Mouse (Mus musculus) heart, adult 2 months (tissue): ENCODE measurements at regions not wholly inside any gene's neighbourhood (a gene's known extent, or its start where the extent isn't known, plus 50 kb on each side); places are given as distances from the start of the nearest gene placed in this dataset.

Source experiments
- DNase-seq, 2 experiments: peaks; one replicate each; pipeline ENCODE4 v3.0.0; 2021
- H3K27ac ChIP-seq: fragments of 200-600 bp; 2 replicates; pipeline ENCODE4 v1.8.1; 2022
- H3K27me3 ChIP-seq: fragments of 200-500 bp; 2 replicates; pipeline ENCODE4 v1.6.1; 2012; ENCODE audit warnings: mild to moderate bottlenecking, low read length, inconsistent platforms, mixed read lengths; ENCODE audit not compliant: control insufficient read depth, insufficient read depth
- H3K36me3 ChIP-seq: fragments of 200-500 bp; 2 replicates; pipeline ENCODE4 v1.6.1; 2012; ENCODE audit warnings: low read length, inconsistent platforms; ENCODE audit not compliant: control insufficient read depth, insufficient read depth
- H3K4me1 ChIP-seq: fragments of 200-500 bp; 2 replicates; pipeline ENCODE4 v1.6.1; 2011; ENCODE audit warnings: low read length; ENCODE audit not compliant: control insufficient read depth, insufficient read depth
- H3K4me3 ChIP-seq: fragments of 200-600 bp; 2 replicates; pipeline ENCODE4 v1.8.1; 2022
- H3K79me2 ChIP-seq: fragments of 200-500 bp; replicated peaks from 2 replicates; pipeline ENCODE4 v1.6.1; 2012; ENCODE audit warnings: mild to moderate bottlenecking, inconsistent platforms, low read length, moderate library complexity, mixed read lengths; ENCODE audit not compliant: control insufficient read depth, insufficient read depth
- H3K9ac ChIP-seq: fragments of 200-500 bp; 2 replicates; pipeline ENCODE4 v1.6.1; 2012; ENCODE audit warnings: low read depth, mild to moderate bottlenecking, control low read depth, inconsistent platforms, low read length, mixed read lengths
- CTCF ChIP-seq: fragments of 200-600 bp; IDR thresholded peaks from 2 replicates; pipeline ENCODE4 v1.8.1; 2022; ENCODE audit warnings: antibody characterized with exemption, mild to moderate bottlenecking, moderate library complexity
- EP300 ChIP-seq: fragments of 200-500 bp; IDR thresholded peaks from 2 replicates; pipeline ENCODE4 v1.6.1; 2011; ENCODE audit warnings: low read depth, low read length, control low read depth; ENCODE audit not compliant: insufficient read depth
- POLR2A ChIP-seq: fragments of 200-500 bp; IDR thresholded peaks from 2 replicates; pipeline ENCODE4 v1.6.1; 2011; ENCODE audit warnings: mild to moderate bottlenecking, low read depth, low read length, control low read depth; ENCODE audit not compliant: insufficient read depth
- WGBS: fragments of 180-500 bp; shearing (Covaris S2); methylation state at CpG from one replicate; pipeline ENCODE4 v1.1.7; 2018; 5-methylcytosine and 5-hydroxymethylcytosine counted together
- intact Hi-C: fragments of 180-260 bp; cut with DNase I; formaldehyde crosslinking; loops from one replicate; pipeline ENCODE4 v1.15.1; 2025

GRCm38 (mm10) chr14:9242118-9242517, 576.1 kb upstream of the 4930452B06Rik start:
- no peak overlapping the region for H3K9ac ChIP-seq
- H3K36me3 ChIP-seq, result no peaks in the 10 kb centered on the region
- no peaks in the 10 kb centered on the region for H3K4me1 ChIP-seq
- TF ChIP-seq CTCF (no peak), POLR2A (no peak), EP300 (no peak)
- no peaks in the 10 kb centered on the region for H3K79me2 ChIP-seq
- H3K4me3 ChIP-seq, result no peak overlapping the region
- DNase-seq, result no peak
- H3K27me3 ChIP-seq, result no peaks in the 10 kb centered on the region
- 82% methylated on average over 2 of the region's 2 CpGs for WGBS
- no peak overlapping the region for H3K27ac ChIP-seq
- intact Hi-C loops, result no loop called here

- H3K27me3 ChIP-seq, result no peaks in the 10 kb centered on the region
- H3K27ac ChIP-seq, result no peak overlapping the region
- WGBS, result 89% methylated on average over 6 of the region's 6 CpGs
Observed at GRCm38 (mm10) chr14:9227670-9228069, 561.6 kb upstream of the 4930452B06Rik start.

GRCm38 (mm10) chr14:9200246-9200645, 534.2 kb upstream of the 4930452B06Rik start:
- H3K36me3 ChIP-seq, result no peaks in the 10 kb centered on the region
- H3K79me2 ChIP-seq, result no peaks in the 10 kb centered on the region

More at GRCm38 (mm10) chr14:9227670-9228069, 561.6 kb upstream of the 4930452B06Rik start:
- Histone ChIP-seq H3K9ac (no peak overlapping the region), H3K36me3 (no peaks in the 10 kb centered on the region), H3K79me2 (no peaks in the 10 kb centered on the region), H3K4me3 (no peak overlapping the region), H3K4me1 (no peaks in the 10 kb centered on the region)
- DNase-seq, result no peak
- TF ChIP-seq POLR2A, result no peak
- TF ChIP-seq EP300, result no peak
- TF ChIP-seq CTCF, result no peak
- intact Hi-C loops, result no loop called here

GRCm38 (mm10) chr14:9192122-9192769, 526.2 kb upstream of the 4930452B06Rik start:
- no peak overlapping the region for H3K27ac ChIP-seq
- H3K79me2 ChIP-seq, result no peaks in the 10 kb centered on the region
- no peaks in the 10 kb centered on the region for H3K27me3 ChIP-seq
- no peak for DNase-seq
- no peak overlapping the region for H3K4me3 ChIP-seq
- H3K36me3 ChIP-seq, result no peaks in the 10 kb centered on the region
- WGBS, result 80% methylated on average over 4 of the region's 4 CpGs
- TF ChIP-seq POLR2A (no peak), CTCF (no peak), EP300 (no peak)
- intact Hi-C loops, result no loop called here
- no peak overlapping the region for H3K9ac ChIP-seq
- no peaks in the 10 kb centered on the region for H3K4me1 ChIP-seq

More at GRCm38 (mm10) chr14:9200246-9200645, 534.2 kb upstream of the 4930452B06Rik start:
- no peak for DNase-seq
- WGBS, result 20% methylated on average over 2 of the region's 2 CpGs
- H3K9ac ChIP-seq, result no peak overlapping the region
- no peak overlapping the region for H3K4me3 ChIP-seq
- no peak for TF ChIP-seq CTCF
- no peaks in the 10 kb centered on the region for H3K27me3 ChIP-seq
- intact Hi-C loops, result no loop called here
- H3K4me1 ChIP-seq, result no peaks in the 10 kb centered on the region
- H3K27ac ChIP-seq, result no peak overlapping the region

GRCm38 (mm10) chr14:9191664-9192063, 525.6 kb upstream of the 4930452B06Rik start:
- no peak overlapping the region for H3K27ac ChIP-seq
- no peak overlapping the region for H3K4me3 ChIP-seq
- TF ChIP-seq CTCF, result no peak
- no peak for TF ChIP-seq EP300
- TF ChIP-seq POLR2A, result no peak
- WGBS, result 79% methylated on average over 3 of the region's 3 CpGs
- intact Hi-C loops, result no loop called here
- H3K4me1 ChIP-seq, result no peaks in the 10 kb centered on the region
- no peak for DNase-seq
- H3K79me2 ChIP-seq, result no peaks in the 10 kb centered on the region
- no peaks in the 10 kb centered on the region for H3K27me3 ChIP-seq
- H3K9ac ChIP-seq, result no peak overlapping the region
- H3K36me3 ChIP-seq, result no peaks in the 10 kb centered on the region

- WGBS, result 96% methylated on average over 2 of the region's 2 CpGs
- Histone ChIP-seq H3K9ac (no peak overlapping the region), H3K27ac (no peak overlapping the region), H3K36me3 (no peaks in the 10 kb centered on the region), H3K4me1 (no peaks in the 10 kb centered on the region), H3K27me3 (no peaks in the 10 kb centered on the region), H3K79me2 (no peaks in the 10 kb centered on the region), H3K4me3 (no peak overlapping the region)
- TF ChIP-seq CTCF, result no peak
- TF ChIP-seq EP300, result no peak
- no peak for TF ChIP-seq POLR2A
- intact Hi-C loops, result no loop called here
- DNase-seq, result no peak
Observed at GRCm38 (mm10) chr14:9161336-9161735, 495.3 kb upstream of the 4930452B06Rik start.
